Mouse (Mus musculus): ENCODE data around the gene Abca8a.

DNA sequence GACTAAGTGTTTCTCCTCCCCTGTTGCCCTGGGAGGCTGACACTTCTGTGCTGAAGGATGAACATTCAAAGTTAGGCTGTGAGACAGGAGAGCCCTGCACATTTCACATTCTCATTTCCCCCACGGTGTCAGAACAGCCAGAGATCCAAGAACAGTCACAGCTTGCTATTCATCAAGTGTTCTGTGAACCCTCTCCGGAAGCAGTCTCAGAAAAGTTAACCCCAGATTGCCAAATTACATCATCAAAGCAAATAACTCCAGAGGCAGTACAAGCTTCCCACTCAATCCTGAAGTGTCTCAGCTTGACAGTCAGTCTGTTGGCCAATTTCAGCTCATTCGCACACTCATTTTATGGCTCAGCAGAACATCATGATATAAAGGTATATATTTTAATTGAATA lies 100.8 kb downstream of the Abca8a start:
- TF ChIP-seq GATA1 (IDR thresholded peaks at IDR 0.05; ENCODE audit: borderline replicate concordance, low read length) = no peak
- no peak for TF ChIP-seq FLI1 (IDR thresholded peaks at IDR 0.05; ENCODE audit: low read length)

All from megakaryocyte, embryonic 14.5 days (primary cell).